Mouse (Mus musculus): ENCODE measurements at regions not wholly inside any gene's neighbourhood (a gene's known extent, or its start where the extent isn't known, plus 50 kb on each side); places are given as distances from the start of the nearest gene placed in this dataset.

- TF ChIP-seq EP300 (IDR thresholded peaks at IDR 0.05; ENCODE audit: low read depth) (no peak), CTCF (IDR thresholded peaks at IDR 0.05; ENCODE audit: low read depth) (no peak)
Observed at GRCm38 (mm10) chr14:102403397-102404115, 578.9 kb downstream of the Kctd12 start.
